Mouse (Mus musculus) monocyte, adult 2 months (primary cell): ENCODE data around the gene Foxn3.

Source experiments
- DNase-seq, 2 experiments: peaks; one replicate each; pipeline ENCODE4 v3.0.0; 2022; ENCODE audit warnings: low spot score in 2 of 2, low read depth in 1 of 2

Gene Foxn3

GRCm38 (mm10) chr12:99334026-99334425 is 229.4 kb downstream of the Foxn3 start:
- DNase-seq = no peak

GRCm38 (mm10) chr12:99333304-99333968 is 229.9 kb downstream of the Foxn3 start:
- DNase-seq = no peak

- no peak for DNase-seq
Measured at GRCm38 (mm10) chr12:99332144-99332807, 231.1 kb downstream of the Foxn3 start.

GRCm38 (mm10) chr12:99331341-99331947 is 231.9 kb downstream of the Foxn3 start:
- DNase-seq = no peak

- DNase-seq = no peak
Measured at GRCm38 (mm10) chr12:99330822-99331285, 232.5 kb downstream of the Foxn3 start.

GRCm38 (mm10) chr12:99329301-99330257 is 233.8 kb downstream of the Foxn3 start:
- no peak for DNase-seq

GRCm38 (mm10) chr12:99326157-99326556 is 237.2 kb downstream of the Foxn3 start:
- DNase-seq = no peak

GRCm38 (mm10) chr12:99321633-99322431 is 241.6 kb downstream of the Foxn3 start:
- DNase-seq = no peak

GRCm38 (mm10) chr12:99320966-99321496 is 242.4 kb downstream of the Foxn3 start:
- DNase-seq = no peak

- DNase-seq = no peak
Measured at GRCm38 (mm10) chr12:99319896-99320295, 243.5 kb downstream of the Foxn3 start.

- no peak for DNase-seq
Measured at GRCm38 (mm10) chr12:99319171-99319570, 244.2 kb downstream of the Foxn3 start.

GRCm38 (mm10) chr12:99315931-99316330 is 247.5 kb downstream of the Foxn3 start:
- DNase-seq = no peak

GRCm38 (mm10) chr12:99314817-99315216 is 248.6 kb downstream of the Foxn3 start:
- no peak for DNase-seq

GRCm38 (mm10) chr12:99311303-99311702 is 252.1 kb downstream of the Foxn3 start:
- DNase-seq = no peak

GRCm38 (mm10) chr12:99309937-99310336 is 253.4 kb downstream of the Foxn3 start:
- no peak for DNase-seq

GRCm38 (mm10) chr12:99308541-99309089 is 254.8 kb downstream of the Foxn3 start:
- DNase-seq = no peak

GRCm38 (mm10) chr12:99306536-99307204 is 256.7 kb downstream of the Foxn3 start:
- DNase-seq = no peak

- no peak for DNase-seq
Measured at GRCm38 (mm10) chr12:99305784-99306535, 257.4 kb downstream of the Foxn3 start.
